Mouse (Mus musculus) midbrain, embryonic 15.5 days (tissue): Measurements from ENCODE around the gene Clhc1. TPM values are rescaled to one million over a fixed set of nuclear protein-coding genes. Genes with fewer than 3 reads are reported as not detected.
A peak's percentile ranks its signal among the peaks of the same experiment; 100 is the strongest.
"Not testable (repeated sequence)": the region's sequence is repeated elsewhere in the genome, so short reads cannot be mapped to it uniquely, and the experiment has no call there.

Experiments
- ATAC-seq: fragments of 200-750 bp; cut with Nextera tagmentation; replicated peaks from 2 replicates; pipeline ENCODE4 v1.8.0; 2017; ENCODE audit warnings: moderate TSS enrichment
- H3K27ac ChIP-seq: fragments of 300-500 bp; sonication (generic); 2 replicates; pipeline ENCODE4 v1.5.1; 2015; ENCODE audit warnings: mild to moderate bottlenecking, inconsistent platforms
- H3K27me3 ChIP-seq: fragments of 300-500 bp; sonication (generic); replicated peaks from 2 replicates; pipeline ENCODE4 v1.6.1; 2015; ENCODE audit warnings: inconsistent platforms
- H3K36me3 ChIP-seq: fragments of 300-500 bp; sonication (generic); replicated peaks from 2 replicates; pipeline ENCODE4 v1.6.1; 2015; ENCODE audit warnings: inconsistent platforms
- H3K4me1 ChIP-seq: fragments of 300-500 bp; sonication (generic); 2 replicates; pipeline ENCODE4 v1.6.1; 2015; ENCODE audit warnings: inconsistent platforms
- H3K4me2 ChIP-seq: fragments of 300-500 bp; sonication (generic); 2 replicates; pipeline ENCODE4 v1.6.1; 2015; ENCODE audit warnings: inconsistent platforms, mild to moderate bottlenecking, moderate library complexity
- H3K4me3 ChIP-seq: fragments of 300-500 bp; sonication (generic); 2 replicates; pipeline ENCODE4 v1.5.1; 2015; ENCODE audit warnings: mild to moderate bottlenecking, inconsistent platforms
- H3K9ac ChIP-seq: fragments of 300-500 bp; sonication (generic); 2 replicates; pipeline ENCODE4 v1.6.1; 2015; ENCODE audit warnings: mild to moderate bottlenecking, inconsistent platforms
- H3K9me3 ChIP-seq: fragments of 300-500 bp; sonication (generic); 2 replicates; pipeline ENCODE4 v1.6.1; 2016; ENCODE audit warnings: inconsistent platforms
- WGBS: fragments of 180-500 bp; shearing (Covaris S2); methylation state at CpG from one replicate; pipeline ENCODE4 v1.1.7; 2015; ENCODE audit warnings: mixed read lengths; 5-methylcytosine and 5-hydroxymethylcytosine counted together
- polyA plus RNA-seq: library from polyadenylated mRNA; unstranded; fragments of >200 nt; fragmentation: Nextera tagmentation; extraction: Ambion mirVana; gene quantifications from 2 replicates; pipeline ENCODE4 v1.2.1, GENCODE M21; 2015

The Clhc1 gene
- polyA plus RNA-seq, 1 experiment from 2014 or later: 0.19 TPM

DNA sequence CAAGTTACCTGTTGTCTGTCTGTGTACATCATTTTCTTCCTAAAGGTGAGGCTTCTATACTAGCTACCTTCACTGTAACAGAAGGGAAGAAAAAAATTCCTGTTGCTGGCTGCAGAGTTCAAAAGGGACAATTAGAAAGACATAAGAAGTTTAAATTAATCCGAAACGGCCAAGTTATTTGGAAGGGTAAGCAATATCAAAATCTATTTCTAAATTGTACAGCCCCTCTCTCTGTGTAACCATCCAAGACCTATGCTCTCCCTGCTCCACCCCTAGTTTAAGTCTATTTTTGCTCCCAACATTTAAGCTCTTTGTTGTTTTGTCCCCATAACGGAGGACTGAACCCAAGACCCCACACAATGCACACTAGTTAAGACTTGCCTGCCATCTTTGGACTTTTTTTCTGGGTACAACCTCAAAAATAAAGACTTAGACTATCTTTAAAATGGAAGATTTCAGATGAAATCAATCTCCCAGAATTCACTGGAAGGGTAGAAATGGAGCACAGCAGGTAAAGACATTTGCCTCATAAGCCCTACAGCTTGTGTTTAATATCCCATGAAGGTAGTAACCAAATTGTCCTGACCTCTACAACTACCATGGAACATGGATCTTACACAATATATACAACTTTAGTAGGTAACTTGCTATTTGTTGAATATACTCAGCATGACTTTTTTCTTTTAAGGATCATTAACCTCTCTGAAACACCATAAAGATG, 3.4 kb upstream of the Clhc1 start:
- WGBS: 89% methylated on average over 3 of the region's 3 CpGs
- H3K4me3 ChIP-seq: no peak overlapping the region
- H3K4me2 ChIP-seq: no peak overlapping the region
- H3K27me3 ChIP-seq: no peaks in the 10 kb centered on the region
- no peak overlapping the region for H3K9ac ChIP-seq
- ATAC-seq: no peak
- no peaks in the 10 kb centered on the region for H3K9me3 ChIP-seq
- H3K27ac ChIP-seq: no peak overlapping the region
- peaks cover 25% of the 10 kb centered on the region for H3K36me3 ChIP-seq
- H3K4me1 ChIP-seq: peaks cover 15% of the 10 kb centered on the region

DNA sequence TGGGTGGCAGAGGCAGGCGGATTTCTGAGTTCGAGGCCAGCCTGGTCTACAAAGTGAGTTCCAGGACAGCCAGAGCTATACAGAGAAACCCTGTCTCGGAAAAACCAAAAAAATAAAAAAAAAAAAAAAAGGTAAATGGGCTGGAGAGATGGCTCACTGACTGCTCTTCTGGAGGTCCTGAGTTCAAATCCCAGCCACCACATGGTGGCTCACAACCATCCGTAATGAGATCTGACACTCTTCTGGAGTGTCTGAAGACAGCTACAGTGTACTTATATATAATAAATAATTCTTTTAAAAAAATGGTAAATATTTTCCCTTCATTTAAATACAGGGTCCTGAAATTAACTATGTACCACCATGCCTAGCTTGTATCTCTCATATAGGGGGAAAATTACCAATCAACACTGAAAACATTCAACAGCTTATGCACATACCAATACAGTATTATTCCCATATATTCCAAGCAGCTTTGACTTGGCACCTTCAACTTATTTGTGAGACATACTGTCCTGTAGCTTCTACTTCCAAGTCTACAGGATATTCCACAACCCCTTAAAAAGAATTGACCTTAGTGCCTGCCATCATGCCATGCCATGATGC, 2.5 kb upstream of the Clhc1 start:
- WGBS: 90% methylated on average over 4 of the region's 4 CpGs
- not testable (repeated sequence) for H3K9ac ChIP-seq, H3K27ac ChIP-seq, H3K9me3 ChIP-seq, H3K4me2 ChIP-seq, ATAC-seq, H3K4me3 ChIP-seq, H3K27me3 ChIP-seq
- Histone ChIP-seq H3K36me3 (peaks cover 22% of the 10 kb centered on the region), H3K4me1 (peaks cover 15% of the 10 kb centered on the region)

DNA sequence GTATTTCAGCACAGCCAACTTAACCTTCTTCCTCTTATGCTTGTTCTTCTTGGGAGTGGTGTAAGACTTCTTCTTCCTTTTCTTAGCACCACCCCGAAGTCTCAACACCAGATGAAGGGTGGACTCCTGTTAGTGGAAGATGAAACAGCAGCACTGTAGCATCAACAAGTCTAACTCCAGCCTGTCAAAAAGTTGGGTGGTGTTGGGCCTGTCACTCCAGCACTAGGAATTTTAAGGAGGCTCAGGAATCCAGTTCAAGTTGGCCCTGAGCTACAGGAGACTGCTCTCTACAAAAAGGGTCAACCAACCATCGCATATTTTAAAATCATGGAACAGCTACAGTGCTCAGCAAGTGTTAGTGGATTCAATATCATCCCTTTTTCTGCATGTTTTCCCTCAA, 1.5 kb upstream of the Clhc1 start:
- H3K27ac ChIP-seq, H3K27me3 ChIP-seq, H3K9me3 ChIP-seq, H3K9ac ChIP-seq, ATAC-seq: not testable (repeated sequence)
- Histone ChIP-seq H3K4me2 (peak overlapping the region; percentile 61), H3K36me3 (peaks cover 22% of the 10 kb centered on the region), H3K4me1 (peaks cover 15% of the 10 kb centered on the region), H3K4me3 (peak overlapping the region; percentile 90; the same call in 1 of the 2 replicates)
- 95% methylated on average over 2 of the region's 2 CpGs for WGBS

DNA sequence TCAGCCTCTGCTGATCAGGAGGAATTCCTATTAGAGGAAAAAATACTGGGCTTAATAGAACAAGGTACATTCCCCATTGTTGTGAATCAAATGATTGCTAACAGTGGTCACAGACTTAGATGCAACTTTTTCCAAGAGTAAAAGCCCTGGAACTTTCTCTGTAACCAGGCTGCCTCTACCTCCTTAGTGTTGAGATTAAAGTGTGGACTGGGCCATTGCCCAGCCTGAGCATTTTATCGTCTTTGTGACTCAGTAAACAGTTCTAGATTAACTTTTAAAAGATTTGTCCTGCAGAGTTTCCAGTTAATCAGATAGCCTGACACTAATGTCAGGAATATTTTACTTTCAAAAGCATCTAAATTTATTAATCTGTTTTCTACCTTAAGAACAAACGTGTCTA, 988 bp upstream of the Clhc1 start:
- H3K4me1 ChIP-seq: peaks cover 15% of the 10 kb centered on the region
- peak overlapping the region; percentile 61 for H3K4me2 ChIP-seq
- H3K27me3 ChIP-seq: no peaks in the 10 kb centered on the region
- WGBS: 28% methylated on average over 2 of the region's 2 CpGs
- peak overlapping the region; percentile 90; the same call in 1 of the 2 replicates for H3K9ac ChIP-seq
- peaks cover 22% of the 10 kb centered on the region for H3K36me3 ChIP-seq
- no peak for ATAC-seq
- peak overlapping the region; percentile 90 for H3K4me3 ChIP-seq
- peak overlapping the region; percentile 94; the same call in 1 of the 2 replicates for H3K27ac ChIP-seq
- no peaks in the 10 kb centered on the region for H3K9me3 ChIP-seq

DNA sequence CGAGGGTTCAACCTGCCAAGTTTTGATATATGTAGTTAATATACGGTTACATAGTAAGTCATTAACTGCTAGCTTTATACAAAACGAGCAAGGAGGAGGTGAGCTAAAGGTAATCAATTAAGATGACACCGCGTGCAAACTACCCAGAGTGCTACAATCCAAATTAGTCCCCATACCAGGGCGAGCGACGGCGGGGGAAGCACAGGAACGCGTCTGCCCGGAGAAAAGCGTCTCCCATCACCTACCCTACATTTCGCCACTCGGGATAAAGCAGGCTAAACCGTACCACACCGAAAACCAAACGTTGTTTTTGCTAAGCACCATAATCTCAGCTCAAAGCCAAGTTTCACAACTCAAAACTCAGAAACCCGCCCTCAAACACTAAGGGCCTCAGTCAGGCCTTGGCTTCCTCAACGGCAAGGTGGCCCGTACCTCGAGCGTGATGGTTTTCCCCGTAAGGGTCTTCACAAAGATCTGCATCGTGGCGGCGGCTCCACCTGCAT, 450 bp upstream of the Clhc1 start:
- under 1% methylated on average over 27 of the region's 27 CpGs for WGBS
- H3K9me3 ChIP-seq: no peaks in the 10 kb centered on the region
- H3K36me3 ChIP-seq: peaks cover 20% of the 10 kb centered on the region
- no peaks in the 10 kb centered on the region for H3K27me3 ChIP-seq
- peak; percentile 22 for ATAC-seq
- H3K4me2 ChIP-seq: peak overlapping the region; percentile 61
- peak overlapping the region; percentile 90 for H3K9ac ChIP-seq
- H3K4me1 ChIP-seq: peaks cover 15% of the 10 kb centered on the region
- peak overlapping the region; percentile 90 for H3K4me3 ChIP-seq
- peak overlapping the region; percentile 94 for H3K27ac ChIP-seq

DNA sequence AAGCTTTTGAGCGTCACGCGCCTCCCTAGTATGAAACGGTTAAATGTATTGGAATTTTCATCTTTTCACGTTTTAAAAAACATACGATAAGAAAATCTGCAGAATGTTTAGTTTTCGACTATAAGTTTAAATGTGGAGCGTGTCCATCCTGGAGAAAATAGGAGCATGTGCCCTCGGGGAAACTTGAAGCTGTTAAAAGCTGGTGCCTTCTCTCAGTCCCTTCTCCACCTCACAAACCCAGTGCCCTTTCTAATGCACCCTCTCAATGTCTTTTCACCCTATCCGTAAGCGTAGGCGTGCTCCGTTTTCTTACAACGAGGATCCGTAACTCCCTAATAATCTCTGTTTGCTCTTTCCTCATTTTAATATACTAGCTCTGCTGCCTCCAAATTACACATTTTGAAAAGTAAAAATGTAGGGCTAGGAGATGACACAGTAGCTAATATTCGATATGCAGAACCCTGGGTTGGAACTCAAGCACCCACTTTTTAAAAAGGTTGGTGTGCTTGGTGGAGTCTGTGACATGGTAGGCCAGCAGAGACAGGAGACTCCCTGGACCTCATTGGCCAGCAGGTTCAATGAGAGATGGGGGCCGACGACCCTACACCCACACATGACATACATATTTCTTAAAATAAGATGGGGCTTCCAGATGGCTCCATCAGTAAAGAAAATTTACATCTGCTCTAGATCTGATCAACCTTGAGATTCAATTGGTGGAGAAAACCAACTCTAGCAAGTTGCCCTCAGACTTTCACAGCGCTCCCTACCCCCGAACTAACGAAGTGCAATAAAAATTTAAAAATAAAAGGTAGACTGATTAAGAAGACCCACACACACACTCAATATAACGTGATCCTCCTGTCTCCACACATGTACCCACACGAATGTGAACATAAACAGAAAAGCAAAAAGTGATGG, 1.0 kb downstream of the Clhc1 start:
- no peaks in the 10 kb centered on the region for H3K9me3 ChIP-seq
- H3K9ac ChIP-seq: peak overlapping the region; percentile 90
- peak overlapping the region; percentile 61 for H3K4me2 ChIP-seq
- no peaks in the 10 kb centered on the region for H3K27me3 ChIP-seq
- H3K4me1 ChIP-seq: peaks cover 15% of the 10 kb centered on the region
- 27% methylated on average over 23 of the region's 23 CpGs for WGBS
- peak; percentile 9; the same call in 1 of the 2 replicates for ATAC-seq
- H3K4me3 ChIP-seq: peak overlapping the region; percentile 90
- H3K27ac ChIP-seq: peak overlapping the region; percentile 94
- H3K36me3 ChIP-seq: peaks cover 16% of the 10 kb centered on the region

DNA sequence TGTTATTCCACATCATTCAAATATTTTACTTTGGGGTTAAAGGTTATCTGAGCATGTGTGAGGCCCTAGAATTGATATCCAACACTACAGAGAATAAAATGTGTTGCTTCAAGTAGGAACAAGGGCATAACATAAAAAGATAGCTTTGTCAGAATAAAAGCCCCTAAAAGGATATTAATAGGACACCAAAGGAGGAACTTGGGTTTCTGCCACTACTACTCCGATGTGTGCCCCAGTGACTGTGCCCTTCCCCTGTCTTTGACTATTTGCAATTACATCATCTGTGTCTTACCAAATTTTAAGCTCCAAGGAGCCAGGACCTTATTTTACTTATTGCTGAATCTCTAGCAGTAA, 1.7 kb downstream of the Clhc1 start:
- Histone ChIP-seq H3K9me3 (no peaks in the 10 kb centered on the region), H3K9ac (no peak overlapping the region), H3K27ac (no peak overlapping the region), H3K4me2 (no peak overlapping the region), H3K4me3 (no peak overlapping the region), H3K36me3 (peaks cover 10% of the 10 kb centered on the region; the same call in 1 of the 2 replicates), H3K27me3 (no peaks in the 10 kb centered on the region), H3K4me1 (peaks cover 15% of the 10 kb centered on the region)
- 98% methylated on average over 1 of the region's 1 CpGs for WGBS
- ATAC-seq: no peak

DNA sequence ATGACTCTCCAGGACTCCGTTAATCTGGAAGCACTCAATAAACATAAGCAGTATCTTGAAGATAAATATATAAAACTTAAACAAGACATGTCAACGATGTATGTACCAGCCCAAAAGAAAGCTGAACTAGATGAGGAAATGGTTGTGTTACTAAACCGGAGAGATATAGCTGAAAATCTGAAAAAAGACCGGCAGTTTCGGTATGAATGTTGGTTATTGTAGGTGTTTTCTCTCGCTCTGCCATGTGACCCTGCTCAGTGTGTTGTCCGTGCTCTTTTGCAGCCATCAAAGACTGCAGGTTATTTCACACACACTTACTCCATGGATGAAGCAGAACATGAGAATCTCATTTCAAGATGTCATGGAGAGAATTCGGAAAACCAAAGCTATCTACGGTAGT, 12.7 kb downstream of the Clhc1 start:
- no peak overlapping the region for H3K4me3 ChIP-seq
- H3K9ac ChIP-seq: no peak overlapping the region
- no peaks in the 10 kb centered on the region for H3K36me3 ChIP-seq
- 90% methylated on average over 9 of the region's 9 CpGs for WGBS
- no peak overlapping the region for H3K27ac ChIP-seq
- no peak overlapping the region for H3K4me2 ChIP-seq
- no peaks in the 10 kb centered on the region for H3K9me3 ChIP-seq
- no peaks in the 10 kb centered on the region for H3K27me3 ChIP-seq
- ATAC-seq: no peak
- H3K4me1 ChIP-seq: no peaks in the 10 kb centered on the region

DNA sequence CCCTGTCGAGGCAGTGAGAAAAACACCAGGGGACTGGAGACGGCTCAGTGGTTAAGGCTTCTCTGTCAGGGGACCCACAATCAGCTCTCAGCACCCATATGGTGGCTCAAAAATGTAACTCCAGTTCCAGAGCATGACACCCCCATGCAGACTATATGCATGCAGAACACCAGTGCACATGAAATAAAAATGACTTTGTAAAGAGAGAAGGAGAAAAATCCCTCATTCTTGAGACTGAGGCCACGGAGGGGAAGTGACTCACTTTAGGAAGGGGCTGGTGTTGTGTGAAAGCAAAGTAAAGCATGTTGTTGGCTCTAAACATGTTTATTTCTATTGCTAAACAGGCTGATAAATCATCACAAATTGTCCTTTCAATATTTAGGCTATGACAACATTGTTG, 13.2 kb downstream of the Clhc1 start:
- H3K4me2 ChIP-seq: no peak overlapping the region
- no peak for ATAC-seq
- H3K9ac ChIP-seq: no peak overlapping the region
- H3K9me3 ChIP-seq: no peaks in the 10 kb centered on the region
- 91% methylated on average over 3 of the region's 3 CpGs for WGBS
- no peaks in the 10 kb centered on the region for H3K36me3 ChIP-seq
- no peaks in the 10 kb centered on the region for H3K27me3 ChIP-seq
- H3K4me3 ChIP-seq: no peak overlapping the region
- no peak overlapping the region for H3K27ac ChIP-seq
- no peaks in the 10 kb centered on the region for H3K4me1 ChIP-seq

DNA sequence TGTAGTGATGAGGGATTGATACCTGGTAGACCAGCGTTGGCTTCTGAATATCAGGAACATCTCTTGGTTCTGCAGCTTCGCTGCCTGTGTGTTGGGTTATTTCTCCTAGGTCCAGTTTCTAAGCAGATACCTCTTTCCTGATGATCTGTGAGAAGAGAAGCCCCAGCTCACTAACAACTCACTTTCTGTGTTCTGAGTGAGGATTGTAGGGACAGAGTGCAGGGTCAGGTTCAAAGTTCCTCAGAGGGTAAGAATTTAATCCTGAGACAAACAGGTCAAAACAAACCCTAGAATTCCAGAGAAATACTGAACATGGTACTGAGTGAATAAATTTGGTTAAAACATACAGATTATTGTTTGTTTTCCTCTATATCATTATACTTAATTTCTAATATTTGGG, 15.7 kb downstream of the Clhc1 start:
- no peak for ATAC-seq
- Histone ChIP-seq H3K4me1 (no peaks in the 10 kb centered on the region), H3K9ac (no peak overlapping the region), H3K4me2 (no peak overlapping the region), H3K9me3 (no peaks in the 10 kb centered on the region), H3K27me3 (no peaks in the 10 kb centered on the region), H3K4me3 (no peak overlapping the region), H3K36me3 (no peaks in the 10 kb centered on the region), H3K27ac (no peak overlapping the region)
- 95% methylated on average over 2 of the region's 2 CpGs for WGBS

DNA sequence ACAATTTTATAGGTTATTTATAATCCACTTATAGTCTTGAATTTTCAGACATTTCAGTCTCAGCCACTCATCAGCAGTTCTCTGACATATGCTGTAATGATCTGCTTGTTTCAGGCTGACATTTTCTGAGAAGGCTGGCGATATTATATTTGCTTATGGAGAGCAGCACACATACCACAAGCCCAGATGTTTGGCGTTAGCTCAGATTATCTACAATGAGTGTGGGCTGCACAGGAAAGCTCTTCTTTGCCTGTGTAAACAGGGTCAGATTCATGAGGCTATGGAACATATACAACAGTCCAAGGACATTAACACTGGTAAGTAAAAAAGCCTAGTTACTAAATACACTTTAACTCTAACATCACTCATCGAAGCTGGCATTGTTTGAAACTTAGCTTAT, 23.8 kb downstream of the Clhc1 start:
- no peaks in the 10 kb centered on the region for H3K9me3 ChIP-seq
- H3K4me2 ChIP-seq: no peak overlapping the region
- H3K36me3 ChIP-seq: no peaks in the 10 kb centered on the region
- no peak overlapping the region for H3K27ac ChIP-seq
- no peak overlapping the region for H3K4me3 ChIP-seq
- H3K9ac ChIP-seq: no peak overlapping the region
- 76% methylated on average over 3 of the region's 3 CpGs for WGBS
- no peaks in the 10 kb centered on the region for H3K27me3 ChIP-seq
- H3K4me1 ChIP-seq: no peaks in the 10 kb centered on the region
- no peak for ATAC-seq

DNA sequence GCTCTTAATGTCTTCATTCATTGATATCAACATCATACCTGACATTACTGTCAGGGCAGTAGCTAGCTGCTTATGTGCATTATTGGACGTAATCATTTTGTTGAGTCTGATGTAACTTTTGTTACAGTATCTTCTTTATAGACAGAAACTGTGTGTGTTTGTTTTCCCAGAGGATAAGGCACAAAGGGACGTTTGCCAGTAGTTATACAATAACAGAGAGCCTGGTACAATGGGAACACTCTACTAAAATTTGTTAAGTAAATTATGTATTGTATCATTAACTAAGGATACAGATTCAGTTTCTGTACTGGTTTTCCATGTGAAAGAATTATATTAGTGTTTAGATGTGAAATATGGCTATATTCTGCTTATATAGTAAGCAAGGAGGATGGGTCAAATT, 24.9 kb downstream of the Clhc1 start:
- H3K4me1 ChIP-seq: no peaks in the 10 kb centered on the region
- H3K9me3 ChIP-seq: no peaks in the 10 kb centered on the region
- H3K27me3 ChIP-seq: no peaks in the 10 kb centered on the region
- no peak overlapping the region for H3K4me3 ChIP-seq
- H3K9ac ChIP-seq: no peak overlapping the region
- 76% methylated on average over 2 of the region's 2 CpGs for WGBS
- no peak for ATAC-seq
- no peak overlapping the region for H3K4me2 ChIP-seq
- H3K36me3 ChIP-seq: no peaks in the 10 kb centered on the region
- H3K27ac ChIP-seq: no peak overlapping the region
